Mouse (Mus musculus) limb, embryonic 13.5 days (tissue): ENCODE results near the gene Dhh. TPM values are rescaled to one million over a fixed set of nuclear protein-coding genes. Genes with fewer than 3 reads are reported as not detected.

Experiments
- ATAC-seq: fragments of 200-750 bp; cut with Nextera tagmentation; 2 replicates; pipeline ENCODE4 v1.8.0; 2017; ENCODE audit warnings: low read depth, moderate number of reproducible peaks, moderate TSS enrichment; ENCODE audit not compliant: low FRiP score
- H3K27ac ChIP-seq: fragments of 300-500 bp; sonication (generic); 2 replicates; pipeline ENCODE4 v1.5.1; 2015; ENCODE audit warnings: inconsistent platforms, mild to moderate bottlenecking, moderate library complexity
- H3K27me3 ChIP-seq: fragments of 300-500 bp; sonication (generic); 2 replicates; pipeline ENCODE4 v1.6.1; 2015; ENCODE audit warnings: mild to moderate bottlenecking, inconsistent platforms
- H3K36me3 ChIP-seq: fragments of 300-500 bp; sonication (generic); 2 replicates; pipeline ENCODE4 v1.6.1; 2015; ENCODE audit warnings: inconsistent platforms, mild to moderate bottlenecking, moderate library complexity
- H3K4me1 ChIP-seq: fragments of 300-500 bp; sonication (generic); 2 replicates; pipeline ENCODE4 v1.6.1; 2015; ENCODE audit warnings: inconsistent platforms
- H3K4me2 ChIP-seq: fragments of 300-500 bp; sonication (generic); replicated peaks from 2 replicates; pipeline ENCODE4 v1.6.1; 2015; ENCODE audit warnings: inconsistent platforms, mild to moderate bottlenecking, moderate library complexity
- H3K4me3 ChIP-seq: fragments of 300-500 bp; sonication (generic); 2 replicates; pipeline ENCODE4 v1.5.1; 2015; ENCODE audit warnings: moderate library complexity, mild to moderate bottlenecking, inconsistent platforms
- H3K9ac ChIP-seq: fragments of 300-500 bp; sonication (generic); 2 replicates; pipeline ENCODE4 v1.6.1; 2015; ENCODE audit warnings: mild to moderate bottlenecking, inconsistent platforms
- H3K9me3 ChIP-seq: fragments of 300-500 bp; sonication (generic); 2 replicates; pipeline ENCODE4 v1.6.1; 2016; ENCODE audit warnings: inconsistent platforms
- WGBS: fragments of 180-500 bp; shearing (Covaris S2); methylation state at CpG from one replicate; pipeline ENCODE4 v1.1.7; 2015; 5-methylcytosine and 5-hydroxymethylcytosine counted together
- polyA plus RNA-seq: library from polyadenylated mRNA; unstranded; fragments of >200 nt; fragmentation: Nextera tagmentation; extraction: Ambion mirVana; gene quantifications from 2 replicates; pipeline ENCODE4 v1.2.1, GENCODE M21; 2015

Gene Dhh
- polyA plus RNA-seq, 1 experiment from 2014 or later: 0.59 TPM

DNA sequence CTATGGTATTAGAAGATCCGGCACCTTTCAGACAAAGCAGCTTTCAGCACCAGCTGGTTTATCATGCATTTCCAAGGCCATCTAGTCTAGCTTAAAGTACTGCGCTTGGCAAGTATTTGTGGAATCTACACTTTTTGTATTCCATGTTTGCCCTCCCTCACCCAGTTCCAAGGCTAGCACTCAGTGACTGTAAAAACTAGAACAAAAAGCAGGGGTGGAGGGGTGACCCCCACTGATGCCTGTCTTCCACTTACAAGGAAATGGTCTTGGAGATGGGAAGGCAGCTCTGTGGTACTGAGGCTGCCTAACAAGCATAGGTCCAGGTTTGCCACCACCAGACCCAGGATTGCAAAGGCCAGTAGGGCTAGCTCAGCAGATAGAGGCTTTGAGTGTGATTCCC, 4.3 kb upstream of the Dhh start:
- WGBS: 96% methylated on average over 2 of the region's 2 CpGs
- Histone ChIP-seq H3K9me3 (no peaks in the 10 kb centered on the region), H3K4me2 (no peak overlapping the region), H3K4me3 (no peak overlapping the region), H3K4me1 (peaks cover 10% of the 10 kb centered on the region), H3K27me3 (peaks cover 34% of the 10 kb centered on the region), H3K9ac (no peak overlapping the region), H3K36me3 (peaks cover 49% of the 10 kb centered on the region), H3K27ac (no peak overlapping the region)
- no peak for ATAC-seq

DNA sequence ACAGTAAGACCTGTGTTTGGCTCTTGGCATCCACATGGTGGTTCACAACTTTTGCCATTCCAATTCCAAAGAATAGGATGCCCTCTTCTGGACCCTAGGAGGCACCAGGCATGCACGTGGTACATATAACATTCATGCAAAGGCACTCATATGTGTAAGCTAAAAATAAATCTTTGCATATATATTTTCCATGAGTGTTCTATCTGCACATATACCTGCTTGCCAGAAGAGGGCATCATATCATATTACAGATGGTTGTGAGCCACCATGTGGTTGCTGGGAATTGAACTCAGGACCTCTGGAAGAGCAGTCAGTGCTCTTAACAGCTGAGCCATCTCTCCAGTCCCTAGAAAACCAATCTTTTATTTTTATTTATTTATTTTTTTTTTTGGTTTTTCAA, 3.2 kb upstream of the Dhh start:
- Histone ChIP-seq H3K36me3 (peaks cover 39% of the 10 kb centered on the region), H3K9ac (no peak overlapping the region), H3K4me1 (peaks cover 16% of the 10 kb centered on the region), H3K27me3 (peaks cover 45% of the 10 kb centered on the region), H3K4me3 (no peak overlapping the region), H3K9me3 (no peaks in the 10 kb centered on the region), H3K4me2 (no peak overlapping the region), H3K27ac (no peak overlapping the region)
- 55% methylated on average over 1 of the region's 1 CpGs for WGBS
- ATAC-seq: no peak

DNA sequence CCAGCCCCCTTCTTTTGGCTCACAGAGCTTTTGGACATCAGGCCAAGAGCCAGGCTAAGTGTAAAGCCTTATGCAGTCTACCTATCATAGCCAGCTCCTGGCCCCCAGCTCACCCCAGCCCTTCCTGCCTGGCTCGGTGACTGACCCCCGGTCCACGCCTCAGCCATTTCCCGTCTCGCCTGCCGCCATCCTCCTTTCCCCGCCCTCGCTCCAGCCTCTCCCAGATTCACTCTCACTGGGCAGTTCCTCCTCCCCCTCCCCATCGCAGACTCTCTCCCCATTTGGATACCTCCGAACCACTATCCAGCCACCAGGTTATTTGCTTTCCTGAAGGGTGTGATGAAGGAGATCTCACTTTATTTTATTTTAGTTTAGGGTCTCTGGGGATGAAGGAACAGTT, 845 bp downstream of the Dhh start:
- peaks cover 45% of the 10 kb centered on the region for H3K4me1 ChIP-seq
- ATAC-seq: no peak
- H3K36me3 ChIP-seq: 0 out of 2 replicates have a peak, but pooled peaks cover under 1% of the 10 kb centered on the region
- H3K27me3 ChIP-seq: peaks cover 85% of the 10 kb centered on the region
- H3K27ac ChIP-seq: no peak overlapping the region
- no peaks in the 10 kb centered on the region for H3K9me3 ChIP-seq
- H3K4me2 ChIP-seq: peak overlapping the region; percentile 55
- no peak overlapping the region for H3K9ac ChIP-seq
- H3K4me3 ChIP-seq: peak overlapping the region; percentile 29
- 3% methylated on average over 10 of the region's 10 CpGs for WGBS

DNA sequence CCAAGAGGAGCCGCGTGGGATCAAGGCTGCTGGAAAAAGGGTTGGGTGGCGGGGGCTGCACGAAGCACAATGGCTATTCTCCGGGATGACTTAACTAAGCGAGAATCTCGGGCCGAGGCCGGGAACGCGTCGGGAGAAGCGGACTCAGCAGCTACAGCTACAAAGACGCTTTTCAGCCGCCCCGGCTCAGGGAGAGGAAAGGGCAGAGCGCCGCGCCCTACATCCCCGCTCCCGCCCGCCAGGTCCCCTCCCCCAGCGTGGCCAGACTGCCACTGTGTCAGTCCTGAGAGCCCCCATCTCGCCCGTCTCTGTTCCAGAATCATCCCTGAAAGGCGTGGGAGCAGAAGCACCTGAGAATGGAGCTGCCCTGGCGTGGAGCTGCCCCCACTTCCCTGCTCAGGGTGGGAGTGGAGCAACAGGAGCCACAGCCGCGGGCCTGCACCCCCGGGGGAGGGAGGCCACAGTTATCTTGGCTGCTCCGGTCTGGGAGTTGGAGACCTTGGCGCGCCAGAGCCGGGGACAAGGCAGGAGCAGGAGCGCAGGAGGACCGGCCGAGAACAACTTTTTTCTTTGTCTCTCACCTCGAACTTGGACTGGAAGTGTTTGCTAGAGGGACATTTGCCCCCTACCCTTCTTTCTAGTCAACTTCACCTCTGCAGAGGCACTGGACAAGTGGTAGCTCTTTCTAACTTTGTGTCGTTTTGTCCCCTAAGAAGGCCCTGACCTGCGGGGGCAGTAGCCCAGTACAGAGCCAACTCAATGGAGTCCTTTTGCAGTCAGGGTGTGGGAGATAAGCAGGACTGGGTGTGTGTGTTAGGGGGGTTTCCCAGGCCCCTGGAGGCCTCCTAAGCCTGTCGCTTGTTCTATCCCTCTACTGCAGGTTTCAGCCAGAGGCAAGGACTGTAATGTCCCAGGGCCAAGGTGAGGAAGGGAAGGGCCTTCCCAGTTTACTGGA, 2.4 kb downstream of the Dhh start:
- Histone ChIP-seq H3K9ac (peak overlapping the region; percentile 58), H3K4me1 (peaks cover 45% of the 10 kb centered on the region), H3K27me3 (peaks cover 98% of the 10 kb centered on the region), H3K27ac (0 out of 2 replicates have a peak overlapping the region, but pooled peaks have one; percentile 22), H3K4me3 (peak overlapping the region; percentile 58), H3K36me3 (no peaks in the 10 kb centered on the region), H3K9me3 (no peaks in the 10 kb centered on the region), H3K4me2 (peak overlapping the region; percentile 99)
- 3% methylated on average over 41 of the region's 41 CpGs for WGBS
- ATAC-seq: no peak

DNA sequence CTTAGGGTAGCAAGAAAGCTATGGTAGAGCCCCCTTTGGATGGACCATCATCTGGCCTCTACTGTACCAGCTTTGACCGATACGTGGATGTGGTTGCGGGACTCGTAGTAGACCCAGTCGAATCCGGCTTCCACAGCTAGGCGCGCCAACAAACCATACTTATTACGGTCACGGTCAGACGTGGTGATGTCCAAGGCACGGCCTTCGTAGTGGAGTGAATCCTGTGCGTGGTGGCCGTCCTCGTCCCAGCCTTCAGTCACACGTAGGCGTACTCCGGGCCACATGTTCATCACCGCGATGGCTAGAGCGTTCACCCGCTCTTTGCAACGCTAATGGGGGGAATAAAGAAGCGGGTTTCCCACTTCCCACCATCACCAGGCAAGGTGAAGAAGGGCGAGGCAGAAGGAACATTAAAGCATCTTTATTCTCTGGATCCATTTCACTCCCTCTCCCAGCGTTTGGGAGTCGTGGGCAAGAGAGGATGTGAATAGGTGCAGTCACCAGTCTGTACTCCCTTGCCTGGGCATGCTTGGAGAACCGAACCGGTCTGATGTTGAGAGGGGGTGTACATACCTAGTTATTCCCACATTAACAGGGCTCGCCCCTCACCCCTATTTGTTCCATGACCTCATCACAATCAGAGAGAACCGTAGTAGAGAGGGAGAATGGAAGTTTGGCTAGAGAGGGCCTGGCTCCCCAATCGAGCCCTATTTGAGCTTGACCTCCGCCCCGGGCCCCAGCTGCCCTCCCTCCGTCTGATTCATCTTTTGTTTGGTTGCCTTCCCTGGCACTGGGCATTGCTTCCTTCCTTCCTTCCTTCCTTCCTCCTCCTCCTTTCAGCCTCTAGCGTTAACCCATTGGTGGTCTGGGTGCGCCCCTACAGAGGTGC, 3.4 kb downstream of the Dhh start:
- no peak for ATAC-seq
- Histone ChIP-seq H3K4me3 (peak overlapping the region; percentile 58), H3K36me3 (no peaks in the 10 kb centered on the region), H3K9me3 (no peaks in the 10 kb centered on the region), H3K27me3 (peaks cover 96% of the 10 kb centered on the region), H3K4me2 (peak overlapping the region; percentile 99), H3K4me1 (peaks cover 45% of the 10 kb centered on the region), H3K27ac (no peak overlapping the region), H3K9ac (peak overlapping the region; percentile 58; the same call in 1 of the 2 replicates)
- WGBS: 4% methylated on average over 38 of the region's 38 CpGs

DNA sequence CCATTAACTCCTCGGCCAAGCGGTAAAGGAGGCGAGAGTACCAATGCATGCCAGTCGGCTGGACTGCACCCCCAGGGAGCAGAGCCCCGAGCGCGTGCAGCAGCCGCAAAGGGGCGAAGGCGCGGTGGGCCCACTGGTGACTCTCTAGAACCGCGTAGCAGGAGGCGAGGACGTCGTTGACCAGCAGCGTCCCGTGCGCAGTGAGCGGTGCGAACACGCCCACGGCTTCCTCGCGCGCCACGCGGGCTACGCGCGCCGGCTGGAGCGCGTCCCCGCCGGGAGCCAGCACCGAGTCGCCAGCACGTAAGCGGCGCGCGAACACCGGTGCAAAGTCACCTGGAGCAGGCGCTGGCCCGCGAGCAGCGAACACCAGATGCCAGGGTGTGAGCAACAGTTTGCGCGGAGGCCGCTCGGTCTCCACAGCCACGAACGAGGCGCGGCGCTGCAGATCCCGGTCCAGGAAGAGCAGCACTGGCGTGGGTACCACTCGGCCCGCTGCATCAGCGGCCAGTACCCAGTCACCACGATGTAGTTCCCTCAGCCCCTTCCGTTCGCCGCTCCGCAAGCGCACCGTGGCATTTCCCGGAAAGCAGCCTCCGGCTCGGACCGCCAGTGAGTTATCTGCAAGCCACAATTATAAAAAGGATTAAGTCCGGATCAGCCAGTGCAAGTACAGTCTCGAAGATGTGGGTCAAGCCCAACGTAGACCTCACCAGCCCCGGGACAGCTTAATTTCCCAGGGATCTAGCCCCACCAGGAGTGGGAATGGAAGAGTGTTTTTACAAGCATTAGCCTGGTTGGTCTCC, 4.2 kb downstream of the Dhh start, which contains the start of gene Rhebl1:
Rhebl1 (minus strand) TSS at position 601 of the 806 bp plus-strand sequence.
- Histone ChIP-seq H3K4me1 (peaks cover 45% of the 10 kb centered on the region), H3K9me3 (no peaks in the 10 kb centered on the region), H3K36me3 (no peaks in the 10 kb centered on the region), H3K9ac (peak within 1 kb of the TSS; percentile 74), H3K4me3 (peak within 1 kb of the TSS; percentile 58), H3K27ac (no peak within 1 kb of the TSS), H3K27me3 (peaks cover 88% of the 10 kb centered on the region), H3K4me2 (peak within 1 kb of the TSS; percentile 99)
- WGBS: under 1% methylated on average over 77 of the region's 77 CpGs
- ATAC-seq: no peak

DNA sequence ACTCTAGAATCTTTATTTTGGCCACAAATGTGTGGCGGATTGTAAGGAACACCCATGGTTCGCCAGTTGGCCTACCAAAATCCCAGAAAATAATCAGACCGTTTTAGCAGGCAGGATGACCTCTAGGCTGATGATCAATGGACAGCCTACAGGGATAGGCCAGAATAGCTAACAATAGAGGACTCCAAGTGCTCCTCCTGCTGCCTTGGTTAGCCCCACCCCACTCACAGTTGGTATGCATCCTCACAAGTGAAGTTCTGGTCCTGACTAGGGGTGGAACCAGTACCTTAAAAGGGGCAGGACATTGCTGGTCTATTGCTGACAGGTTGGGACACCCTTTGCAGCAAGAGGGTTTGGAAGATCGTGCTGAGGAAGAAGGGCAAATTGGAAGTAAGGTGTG, 5.3 kb downstream of the Dhh start:
- H3K9ac ChIP-seq: no peak overlapping the region
- WGBS: 50% methylated on average over 4 of the region's 4 CpGs
- H3K27ac ChIP-seq: no peak overlapping the region
- H3K4me1 ChIP-seq: peaks cover 38% of the 10 kb centered on the region
- no peaks in the 10 kb centered on the region for H3K9me3 ChIP-seq
- 0 out of 2 replicates have a peak overlapping the region, but pooled peaks have one; percentile 58 for H3K4me3 ChIP-seq
- no peaks in the 10 kb centered on the region for H3K36me3 ChIP-seq
- H3K27me3 ChIP-seq: peaks cover 80% of the 10 kb centered on the region
- H3K4me2 ChIP-seq: no peak overlapping the region
- no peak for ATAC-seq

DNA sequence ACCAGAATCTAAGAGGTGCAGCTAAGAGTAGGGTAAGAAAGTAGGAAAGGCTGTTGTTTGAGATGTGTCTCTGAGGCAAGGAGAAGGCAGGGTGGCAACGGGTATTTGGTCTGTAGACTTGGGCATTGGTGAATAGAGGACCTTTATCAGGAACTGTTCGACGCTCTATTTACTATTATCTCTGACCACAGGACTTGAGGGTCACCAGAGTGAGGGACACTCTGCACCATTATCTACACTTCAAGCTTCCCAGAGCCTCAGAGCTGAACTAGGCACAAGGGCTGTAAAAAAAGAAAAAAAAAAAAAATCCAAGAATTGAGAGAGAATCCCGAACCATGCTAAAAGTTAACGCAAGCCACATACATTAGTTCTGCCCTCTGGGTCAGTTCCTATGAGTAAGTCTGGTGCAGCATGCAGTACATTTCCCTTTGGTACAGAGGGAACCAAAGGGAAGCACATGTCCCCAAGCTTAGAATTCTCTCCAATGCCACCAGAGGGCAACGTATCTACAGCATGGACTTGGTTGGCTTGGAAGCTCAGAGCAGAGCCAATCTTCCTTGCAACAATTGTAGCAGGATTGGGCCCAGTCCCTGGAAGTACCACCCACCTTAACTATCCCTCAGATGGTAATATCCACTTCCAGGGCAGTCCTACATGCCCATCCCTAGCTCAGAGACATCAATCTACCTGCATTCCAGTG, 6.3 kb downstream of the Dhh start:
- Histone ChIP-seq H3K4me1 (peaks cover 29% of the 10 kb centered on the region), H3K27ac (no peak overlapping the region), H3K4me3 (no peak overlapping the region), H3K36me3 (no peaks in the 10 kb centered on the region), H3K9me3 (no peaks in the 10 kb centered on the region), H3K4me2 (no peak overlapping the region), H3K9ac (no peak overlapping the region), H3K27me3 (peaks cover 71% of the 10 kb centered on the region)
- ATAC-seq: no peak
- 43% methylated on average over 6 of the region's 6 CpGs for WGBS

DNA sequence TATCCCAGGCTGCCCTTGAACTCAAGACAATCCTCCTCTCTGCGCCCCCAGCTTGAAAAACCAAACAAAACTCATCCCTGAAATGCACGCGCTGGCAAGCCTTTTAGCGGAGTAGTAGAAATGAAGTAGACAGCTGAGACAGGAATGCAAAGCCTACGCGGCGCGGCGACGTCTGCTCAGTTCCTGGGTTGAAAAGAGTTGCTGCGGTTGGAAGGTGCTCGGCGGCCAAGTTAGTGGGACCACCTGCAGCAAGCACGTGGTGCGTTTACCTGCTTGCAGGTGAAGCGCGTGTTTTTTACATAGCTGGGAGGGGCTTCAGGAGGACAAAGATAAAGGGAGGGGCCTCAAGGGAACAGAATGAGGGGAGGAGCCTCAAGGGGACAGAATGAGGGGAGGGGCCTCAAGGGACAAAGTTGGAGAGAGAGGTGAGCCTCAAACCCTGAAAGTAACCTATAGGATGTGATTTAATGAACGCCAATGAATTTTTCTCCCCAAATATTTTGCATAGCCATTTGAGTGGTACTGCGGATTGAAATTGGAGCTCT, 7.1 kb downstream of the Dhh start:
- Histone ChIP-seq H3K9ac (no peak overlapping the region), H3K4me1 (peaks cover 27% of the 10 kb centered on the region), H3K36me3 (no peaks in the 10 kb centered on the region), H3K4me3 (no peak overlapping the region), H3K27me3 (peaks cover 63% of the 10 kb centered on the region), H3K27ac (no peak overlapping the region), H3K9me3 (no peaks in the 10 kb centered on the region), H3K4me2 (peak overlapping the region; percentile 39)
- 12% methylated on average over 19 of the region's 19 CpGs for WGBS
- ATAC-seq: no peak

DNA sequence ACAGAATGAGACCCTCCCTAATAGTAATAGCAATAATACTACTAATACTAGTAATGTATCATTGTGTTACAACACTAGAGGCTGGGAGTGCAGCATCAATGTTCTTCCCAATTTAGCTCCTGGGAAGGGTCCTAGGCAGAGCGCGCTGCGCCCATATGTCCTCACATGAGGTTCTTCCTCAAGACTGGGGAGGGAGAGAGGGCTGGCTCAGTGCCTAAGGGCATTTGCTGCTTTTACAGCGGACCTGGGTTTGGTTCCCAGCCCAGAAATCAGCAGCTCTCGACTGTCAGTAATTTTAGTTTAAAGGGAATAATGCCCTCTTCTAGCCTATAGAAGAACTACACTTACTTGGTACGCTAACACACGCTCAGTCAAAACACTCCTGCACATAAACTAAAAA, 10.8 kb downstream of the Dhh start:
- WGBS: 84% methylated on average over 7 of the region's 7 CpGs
- H3K9me3 ChIP-seq: no peaks in the 10 kb centered on the region
- no peak for ATAC-seq
- H3K9ac ChIP-seq: no peak overlapping the region
- H3K36me3 ChIP-seq: no peaks in the 10 kb centered on the region
- no peak overlapping the region for H3K4me2 ChIP-seq
- H3K4me1 ChIP-seq: no peaks in the 10 kb centered on the region
- peak overlapping the region; percentile 52; the same call in 1 of the 2 replicates for H3K27ac ChIP-seq
- peaks cover 25% of the 10 kb centered on the region for H3K27me3 ChIP-seq
- H3K4me3 ChIP-seq: no peak overlapping the region
